Mouse (Mus musculus): Measurements from ENCODE around the gene Irs1. TPM values are rescaled to one million over a fixed set of nuclear protein-coding genes. Genes with fewer than 3 reads are reported as not detected.

Gene Irs1
- polyA plus RNA-seq, 1 experiment from 2014 or later, result 13.5 TPM

DNA sequence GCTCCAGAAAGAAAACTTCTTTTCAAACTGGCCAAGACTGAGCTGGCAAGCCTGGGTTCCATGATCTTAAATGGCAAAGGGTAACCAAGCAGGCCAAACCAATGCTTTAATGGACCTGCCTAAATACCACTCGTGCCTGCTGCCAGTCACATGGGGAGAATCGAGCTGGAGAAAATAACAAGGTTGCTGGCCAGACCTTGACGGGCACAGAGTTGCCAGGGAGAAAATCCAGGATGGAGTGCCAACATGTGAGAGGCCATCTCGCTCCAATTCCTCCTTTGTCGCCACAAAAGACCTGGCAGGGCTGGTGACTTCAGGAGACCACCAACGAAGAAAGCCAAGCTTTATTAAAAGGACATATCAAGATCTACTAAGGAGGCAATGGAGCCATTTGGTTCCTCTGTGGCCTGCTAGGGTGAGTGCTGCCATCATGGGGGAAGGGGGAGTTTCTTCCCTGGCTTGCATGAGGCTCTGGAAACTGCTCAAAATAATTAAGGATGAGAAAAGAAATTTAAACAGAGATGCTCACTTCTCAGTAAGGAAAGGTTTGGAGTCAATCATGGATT, 47.9 kb downstream of the Irs1 start:
- ATAC-seq (ENCODE audit: insufficient number of reproducible peaks, low FRiP score, low TSS enrichment, low read depth), result no peak
- 60% methylated on average over 6 of the region's 6 CpGs for WGBS
- Histone ChIP-seq H3K36me3 (0 out of 2 replicates have a peak, but pooled peaks cover 4% of the 10 kb centered on the region), H3K27me3 (no peaks in the 10 kb centered on the region), H3K4me3 (no peak overlapping the region), H3K27ac (no peak overlapping the region), H3K4me1 (peaks cover 14% of the 10 kb centered on the region), H3K4me2 (no peak overlapping the region), H3K9me3 (no peaks in the 10 kb centered on the region), H3K9ac (no peak overlapping the region)

DNA sequence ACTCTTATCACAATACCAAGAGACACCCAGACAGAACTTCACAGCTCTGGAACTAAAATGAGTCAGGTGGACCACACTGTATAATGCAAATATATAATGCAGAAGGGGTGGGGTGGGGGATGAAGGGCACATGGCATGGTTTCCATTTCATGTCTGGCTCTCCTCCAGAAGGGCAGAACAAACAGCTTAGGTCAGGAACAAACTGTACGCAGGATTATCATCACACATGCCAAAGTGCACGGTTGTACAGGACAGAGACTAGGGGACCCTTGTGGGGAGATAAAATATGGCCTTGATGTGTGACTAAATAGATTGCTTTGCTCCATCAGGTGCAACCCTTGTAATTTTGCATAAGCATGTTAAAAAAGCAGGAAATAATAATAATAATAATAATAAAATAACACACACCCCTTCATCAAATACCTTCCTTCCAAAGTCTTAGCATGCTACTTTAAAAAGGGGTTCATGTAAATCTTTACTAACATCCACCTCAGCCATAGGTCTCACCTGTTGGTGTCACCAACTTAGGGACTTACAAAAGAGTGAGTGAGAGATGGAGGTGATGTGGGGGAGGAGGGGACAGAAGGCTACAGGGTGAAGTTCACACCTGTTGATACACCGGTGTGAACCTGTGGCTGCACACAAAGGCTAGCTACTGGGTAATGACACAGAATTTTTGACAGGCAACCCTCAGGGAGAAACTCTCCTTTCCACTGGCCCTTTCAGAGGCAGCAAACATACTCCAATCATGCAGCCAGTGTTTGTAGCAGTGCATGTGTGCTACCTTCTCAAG, 51.6 kb downstream of the Irs1 start:
- Histone ChIP-seq H3K27me3 (no peaks in the 10 kb centered on the region), H3K36me3 (peaks cover 13% of the 10 kb centered on the region; the same call in 1 of the 2 replicates), H3K4me2 (no peak overlapping the region), H3K9me3 (no peaks in the 10 kb centered on the region), H3K4me1 (no peaks in the 10 kb centered on the region; the same call in 1 of the 2 replicates), H3K9ac (no peak overlapping the region), H3K4me3 (no peak overlapping the region), H3K27ac (no peak overlapping the region)
- 64% methylated on average over 3 of the region's 3 CpGs for WGBS
- no peak for ATAC-seq (ENCODE audit: insufficient number of reproducible peaks, low FRiP score, low TSS enrichment, low read depth)

DNA sequence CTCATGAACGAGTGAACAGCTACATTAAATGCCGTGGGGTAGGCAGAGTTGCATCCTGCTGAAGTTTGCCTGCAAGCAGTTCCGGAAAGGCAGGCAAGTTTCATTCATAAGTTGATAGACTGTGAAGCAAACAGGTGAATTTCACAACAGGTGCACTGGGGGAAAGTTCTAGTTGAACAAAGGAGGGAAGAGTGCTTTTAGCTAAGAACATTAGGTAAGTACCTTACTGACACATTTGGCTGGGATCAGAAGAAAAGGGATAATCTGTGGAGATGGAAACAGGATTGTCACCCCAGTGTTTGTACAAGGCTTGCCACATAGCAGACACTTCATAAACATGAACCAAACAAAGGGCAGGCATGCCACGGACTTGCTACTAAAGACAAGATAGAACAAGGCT, 53.0 kb downstream of the Irs1 start:
- no peaks in the 10 kb centered on the region for H3K9me3 ChIP-seq
- no peak for ATAC-seq (ENCODE audit: insufficient number of reproducible peaks, low FRiP score, low TSS enrichment, low read depth)
- H3K4me1 ChIP-seq, result no peaks in the 10 kb centered on the region; the same call in 1 of the 2 replicates
- H3K4me3 ChIP-seq, result no peak overlapping the region
- H3K4me2 ChIP-seq, result no peak overlapping the region
- no peak overlapping the region for H3K9ac ChIP-seq
- 59% methylated on average over 4 of the region's 4 CpGs for WGBS
- peaks cover 25% of the 10 kb centered on the region; the same call in 1 of the 2 replicates for H3K36me3 ChIP-seq
- no peak overlapping the region for H3K27ac ChIP-seq
- H3K27me3 ChIP-seq, result no peaks in the 10 kb centered on the region

DNA sequence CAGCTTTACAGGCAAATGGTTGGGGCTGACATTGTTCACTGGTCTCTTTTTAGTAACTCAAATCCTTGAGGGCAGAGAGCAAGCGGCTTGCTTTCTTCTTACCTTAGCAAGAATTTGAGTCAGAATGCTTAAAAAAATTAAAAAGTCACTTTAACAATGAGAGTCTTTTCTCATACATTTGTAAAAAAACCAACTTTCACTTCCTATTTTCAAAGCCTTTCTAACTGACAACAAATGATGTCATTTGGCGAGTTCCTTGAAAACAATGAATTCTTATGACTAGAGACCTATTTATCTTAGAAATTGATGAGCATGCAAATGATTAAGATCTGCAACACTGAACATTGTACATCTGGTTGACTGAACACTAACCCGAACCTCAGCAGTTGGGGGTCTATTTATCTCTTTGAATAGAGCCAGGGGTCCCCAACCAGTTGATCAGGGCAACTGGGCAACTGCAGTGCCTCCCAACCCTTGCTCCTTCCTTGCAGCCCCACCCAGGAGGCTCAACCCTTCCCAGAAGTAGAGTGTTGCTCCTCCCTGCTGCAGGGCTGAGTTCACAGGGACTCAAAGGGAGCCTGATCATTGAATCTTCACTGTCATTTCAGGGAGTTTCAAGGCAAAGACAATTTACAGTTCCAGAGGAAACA, 55.6 kb downstream of the Irs1 start:
- Histone ChIP-seq H3K27me3 (no peaks in the 10 kb centered on the region), H3K9me3 (no peaks in the 10 kb centered on the region), H3K4me2 (no peak overlapping the region), H3K4me3 (no peak overlapping the region), H3K36me3 (peaks cover 26% of the 10 kb centered on the region; the same call in 1 of the 2 replicates), H3K4me1 (no peaks in the 10 kb centered on the region), H3K27ac (no peak overlapping the region), H3K9ac (no peak overlapping the region)
- no peak for ATAC-seq (ENCODE audit: insufficient number of reproducible peaks, low FRiP score, low TSS enrichment, low read depth)
- WGBS, result 80% methylated on average over 3 of the region's 3 CpGs

DNA sequence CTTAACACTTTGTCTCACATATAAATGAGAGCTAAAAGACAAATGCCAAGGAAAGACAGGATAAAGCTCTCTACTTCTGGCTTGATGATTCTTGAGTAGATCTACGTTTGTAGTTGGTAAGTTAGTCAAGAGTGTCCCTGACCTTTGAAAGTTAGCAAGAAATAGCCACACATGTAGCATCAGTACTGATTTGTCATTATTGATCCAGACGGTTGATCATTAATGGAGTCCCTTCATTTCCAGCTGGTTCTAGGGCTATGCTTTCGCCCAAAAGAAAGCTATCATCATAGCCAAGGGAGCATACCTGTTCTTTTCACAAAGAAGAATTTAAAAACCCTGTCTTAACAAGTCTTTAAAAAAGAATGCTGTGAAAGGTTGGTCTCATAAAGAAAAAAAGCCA, 56.6 kb downstream of the Irs1 start:
- H3K9me3 ChIP-seq, result no peaks in the 10 kb centered on the region
- H3K27ac ChIP-seq, result no peak overlapping the region
- H3K9ac ChIP-seq, result no peak overlapping the region
- H3K4me1 ChIP-seq, result no peaks in the 10 kb centered on the region
- no peak overlapping the region for H3K4me3 ChIP-seq
- no peak overlapping the region for H3K4me2 ChIP-seq
- no peaks in the 10 kb centered on the region for H3K27me3 ChIP-seq
- no peak for ATAC-seq (ENCODE audit: insufficient number of reproducible peaks, low FRiP score, low TSS enrichment, low read depth)
- 96% methylated on average over 3 of the region's 3 CpGs for WGBS
- peaks cover 25% of the 10 kb centered on the region; the same call in 1 of the 2 replicates for H3K36me3 ChIP-seq

DNA sequence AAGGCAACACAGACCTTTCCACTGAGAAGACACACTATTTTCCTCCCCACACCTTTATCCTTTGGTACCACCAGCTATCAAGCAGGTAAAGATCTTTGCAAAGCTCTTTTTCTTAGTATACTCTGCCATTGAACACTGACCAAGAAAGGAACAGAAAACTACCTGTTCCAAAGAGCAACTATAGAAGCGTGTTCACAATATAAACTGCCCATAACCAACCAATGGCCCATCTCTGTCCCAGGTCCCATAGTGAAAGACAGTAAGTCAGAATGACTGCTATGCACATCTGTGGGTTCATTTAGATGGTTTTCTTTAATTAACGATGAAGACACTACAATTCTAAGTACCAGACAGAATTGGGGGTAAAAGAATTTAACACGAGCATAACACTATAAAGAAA, 58.4 kb downstream of the Irs1 start, which contains the start of gene Gm9747:
TSS of gene Gm9747 (plus strand) at position 301 of the 400 bp plus-strand sequence.
- no peak within 1 kb of the TSS for H3K4me3 ChIP-seq
- ATAC-seq (ENCODE audit: insufficient number of reproducible peaks, low FRiP score, low TSS enrichment, low read depth), result no peak
- no peak within 1 kb of the TSS for H3K9ac ChIP-seq
- no peaks in the 10 kb centered on the region for H3K27me3 ChIP-seq
- peaks cover 25% of the 10 kb centered on the region; the same call in 1 of the 2 replicates for H3K36me3 ChIP-seq
- WGBS, result 92% methylated on average over 3 of the region's 3 CpGs
- H3K4me1 ChIP-seq, result no peaks in the 10 kb centered on the region
- H3K4me2 ChIP-seq, result no peak within 1 kb of the TSS
- no peak within 1 kb of the TSS for H3K27ac ChIP-seq
- H3K9me3 ChIP-seq, result no peaks in the 10 kb centered on the region

DNA sequence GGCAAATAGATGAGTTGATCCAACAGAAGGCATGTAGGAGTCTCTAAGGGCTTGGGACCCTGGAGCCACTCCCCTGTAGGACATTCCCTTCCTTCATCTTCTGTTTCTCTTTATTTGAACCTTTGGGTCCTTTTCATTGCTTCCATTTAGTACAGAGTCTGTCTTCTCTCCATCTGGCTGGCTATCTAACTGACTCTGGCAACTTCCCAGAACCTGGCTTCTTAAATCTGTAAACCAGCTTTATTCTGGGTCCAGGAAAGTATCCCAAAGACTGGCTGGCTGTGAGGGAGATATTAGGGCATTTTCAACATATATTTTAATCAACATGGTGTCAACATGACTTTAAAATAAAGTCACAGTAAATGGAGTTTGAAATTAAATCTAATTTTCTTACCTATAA, 62.4 kb downstream of the Irs1 start:
- Histone ChIP-seq H3K9me3 (no peaks in the 10 kb centered on the region), H3K9ac (no peak overlapping the region), H3K4me1 (no peaks in the 10 kb centered on the region), H3K36me3 (peaks cover 10% of the 10 kb centered on the region; the same call in 1 of the 2 replicates), H3K4me3 (no peak overlapping the region), H3K4me2 (no peak overlapping the region), H3K27me3 (no peaks in the 10 kb centered on the region), H3K27ac (no peak overlapping the region)
- ATAC-seq (ENCODE audit: insufficient number of reproducible peaks, low FRiP score, low TSS enrichment, low read depth), result no peak

DNA sequence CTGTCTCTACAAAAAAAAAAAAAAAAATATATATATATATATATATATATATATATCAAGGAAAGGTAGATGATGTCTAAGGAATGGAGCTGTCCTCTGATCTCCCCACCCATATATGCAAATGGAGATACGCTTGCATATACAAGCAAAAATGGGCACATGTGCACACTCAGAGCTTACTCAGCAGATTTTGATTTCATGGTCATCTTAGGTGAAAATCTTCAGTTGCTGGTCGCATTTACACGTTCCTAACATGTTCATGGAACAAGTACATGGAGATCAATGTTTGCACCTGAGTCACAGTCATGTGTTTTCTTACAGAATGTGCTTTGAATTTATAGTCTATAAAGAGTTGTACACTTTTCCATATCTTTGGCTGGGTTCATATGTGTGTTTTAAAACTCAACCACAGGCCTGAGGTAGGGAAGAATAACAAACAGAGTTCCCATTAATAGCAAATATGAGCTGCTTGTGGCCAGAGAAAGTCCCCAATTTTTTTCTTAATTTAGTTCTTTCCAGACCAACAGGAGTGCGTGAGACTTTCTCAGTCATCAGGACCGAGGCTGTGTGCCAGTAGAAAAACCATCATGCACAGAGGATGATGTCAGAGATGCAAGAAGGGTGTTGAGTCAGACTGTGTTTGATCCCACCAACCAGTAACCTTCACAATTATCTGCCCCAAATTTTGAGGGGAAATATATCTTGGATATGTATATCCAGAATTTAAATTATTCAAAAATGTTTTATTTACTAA, 68.0 kb downstream of the Irs1 start:
- Histone ChIP-seq H3K9me3 (no peaks in the 10 kb centered on the region), H3K4me2 (no peak overlapping the region), H3K4me1 (peaks cover 7% of the 10 kb centered on the region; the same call in 1 of the 2 replicates), H3K9ac (no peak overlapping the region), H3K4me3 (no peak overlapping the region), H3K27ac (no peak overlapping the region), H3K27me3 (no peaks in the 10 kb centered on the region), H3K36me3 (no peaks in the 10 kb centered on the region)
- no peak for ATAC-seq (ENCODE audit: insufficient number of reproducible peaks, low FRiP score, low TSS enrichment, low read depth)
- WGBS, result 74% methylated on average over 5 of the region's 5 CpGs

DNA sequence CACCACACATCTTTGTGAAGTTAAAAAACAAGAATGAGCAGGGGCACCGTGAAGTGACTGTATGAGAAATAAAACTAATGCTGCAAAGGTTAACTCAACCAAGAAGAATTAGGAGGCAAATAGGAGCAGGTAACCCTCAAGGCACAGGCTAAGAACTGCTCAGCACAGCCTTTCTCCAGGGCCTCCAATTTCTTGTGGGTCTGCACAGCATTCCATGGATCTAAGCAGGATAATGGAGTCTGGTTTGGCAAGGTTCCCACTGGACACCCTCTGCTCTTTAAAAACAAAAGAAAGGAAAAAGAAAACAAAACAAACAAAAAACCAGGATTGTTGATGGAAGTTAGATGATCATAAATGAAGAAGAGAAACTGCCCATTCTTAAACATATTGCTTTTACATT, 69.8 kb downstream of the Irs1 start:
- Histone ChIP-seq H3K4me2 (no peak overlapping the region), H3K9ac (no peak overlapping the region), H3K4me3 (no peak overlapping the region), H3K9me3 (no peaks in the 10 kb centered on the region), H3K36me3 (no peaks in the 10 kb centered on the region), H3K4me1 (peaks cover 7% of the 10 kb centered on the region; the same call in 1 of the 2 replicates), H3K27me3 (no peaks in the 10 kb centered on the region), H3K27ac (no peak overlapping the region)
- ATAC-seq (ENCODE audit: insufficient number of reproducible peaks, low FRiP score, low TSS enrichment, low read depth), result no peak
- WGBS, result 65% methylated on average over 1 of the region's 1 CpGs

DNA sequence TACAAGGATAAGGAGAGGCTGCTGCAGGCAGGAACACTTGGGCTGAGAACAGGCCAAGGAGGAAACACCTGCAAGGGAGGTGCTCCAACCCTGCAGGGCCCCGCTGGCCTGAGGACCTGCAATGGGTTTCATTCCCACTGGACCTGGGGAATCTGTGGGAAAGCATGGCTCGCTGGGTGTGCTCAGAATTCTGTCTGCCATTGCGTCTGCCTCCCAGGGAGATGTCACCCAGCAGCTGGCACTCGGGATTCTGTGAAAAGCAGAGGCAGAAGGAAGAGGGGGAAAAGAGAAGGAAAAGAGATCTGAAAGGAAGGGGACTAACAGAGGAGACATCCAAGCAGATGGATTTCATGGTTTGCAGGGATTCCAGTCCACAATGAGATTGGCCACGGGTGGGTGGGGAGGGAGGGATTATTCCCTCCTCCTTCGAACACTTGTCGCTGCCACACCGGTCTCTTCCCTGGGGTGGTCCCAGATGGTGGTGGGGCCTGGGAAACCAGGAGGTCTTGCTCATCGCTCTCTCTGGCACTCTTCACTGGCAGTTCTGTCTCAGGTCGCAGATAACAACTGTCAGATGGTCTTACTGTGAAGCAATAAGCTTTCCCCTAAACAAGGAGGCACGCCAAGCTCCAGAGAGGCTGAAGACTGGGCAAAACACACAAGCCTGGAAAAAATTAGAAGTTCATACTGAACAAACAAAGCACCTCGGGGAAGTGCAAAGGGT, 70.4 kb downstream of the Irs1 start:
- H3K27ac ChIP-seq, result no peak overlapping the region
- ATAC-seq (ENCODE audit: insufficient number of reproducible peaks, low FRiP score, low TSS enrichment, low read depth), result no peak

DNA sequence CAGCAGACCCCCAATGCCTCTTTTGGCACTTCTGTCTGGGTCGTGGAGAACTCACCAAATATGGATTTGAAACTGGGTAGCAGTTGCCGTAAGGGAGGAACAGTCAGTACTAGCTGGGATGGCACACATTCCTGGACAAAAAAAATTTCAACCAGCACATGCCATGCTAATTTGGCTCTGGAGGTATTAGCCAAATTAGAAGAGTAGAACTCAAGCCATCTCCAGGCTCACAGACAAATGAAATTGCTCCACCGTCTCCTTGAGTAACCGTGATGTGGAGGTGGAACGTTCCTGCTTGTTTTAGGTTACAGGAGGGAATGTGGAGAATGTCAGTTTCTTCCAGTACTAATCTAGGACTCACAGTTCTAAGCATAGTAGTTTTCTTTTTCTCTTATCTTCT, 83.7 kb downstream of the Irs1 start:
- H3K27me3 ChIP-seq, result no peaks in the 10 kb centered on the region
- H3K4me3 ChIP-seq, result no peak overlapping the region
- H3K9ac ChIP-seq, result no peak overlapping the region
- 81% methylated on average over 5 of the region's 5 CpGs for WGBS
- H3K36me3 ChIP-seq, result no peaks in the 10 kb centered on the region
- peaks cover 6% of the 10 kb centered on the region; the same call in 1 of the 2 replicates for H3K4me1 ChIP-seq
- no peaks in the 10 kb centered on the region for H3K9me3 ChIP-seq
- no peak overlapping the region for H3K4me2 ChIP-seq
- H3K27ac ChIP-seq, result no peak overlapping the region
- ATAC-seq (ENCODE audit: insufficient number of reproducible peaks, low FRiP score, low TSS enrichment, low read depth), result no peak

More for the DNA sequence above, 70.4 kb downstream of the Irs1 start:
- 51% methylated on average over 12 of the region's 12 CpGs for WGBS
- no peaks in the 10 kb centered on the region for H3K27me3 ChIP-seq
- H3K4me3 ChIP-seq, result no peak overlapping the region
- H3K36me3 ChIP-seq, result no peaks in the 10 kb centered on the region
- no peak overlapping the region for H3K4me2 ChIP-seq
- H3K9me3 ChIP-seq, result no peaks in the 10 kb centered on the region
- H3K9ac ChIP-seq, result no peak overlapping the region
- peaks cover 7% of the 10 kb centered on the region; the same call in 1 of the 2 replicates for H3K4me1 ChIP-seq
